9 mouse cellular contexts compared by ENCODE assay signal in the genomic region with DNA sequence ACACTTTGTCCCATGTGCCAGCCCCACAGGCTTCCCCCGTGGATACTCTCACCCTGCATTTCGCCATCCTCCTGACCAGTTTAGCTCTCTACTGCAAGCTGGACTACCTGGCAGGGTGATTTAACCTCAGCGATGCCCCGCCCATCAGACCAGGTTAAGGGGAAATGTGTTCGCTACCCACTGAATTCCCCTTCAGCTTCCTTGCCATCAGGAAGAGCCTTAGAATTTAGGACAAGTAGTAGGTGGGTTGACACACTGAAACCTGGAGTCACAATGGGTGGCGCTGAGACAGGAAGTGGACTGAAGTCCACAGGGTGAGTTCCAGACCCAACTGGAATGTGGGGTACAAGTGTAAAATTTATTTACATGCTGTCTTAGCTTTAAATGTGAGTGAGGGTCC. TPM values are rescaled to one million over a fixed set of nuclear protein-coding genes. Genes with fewer than 3 reads are reported as not detected.
DNase-seq lines count a peak whose midpoint lies in the region; ATAC-seq and TF ChIP-seq lines count a peak whose summit lies in the region.
"Had no signal": no experiment of that assay in that cellular context is flagged by ENCODE, and none has a peak within 500 bp of the region (broad histone marks: within the 10 kb centered on the region; RNA-seq: fewer than 3 reads in every experiment).

TSS of gene Alox8 (minus strand) at position 101 of the 400 bp plus-strand sequence.

- WGBS in heart, embryonic 11.5 days (ENCODE audit: insufficient replicate concordance) = 33% methylated on average over 6 of the region's 6 CpGs
- 31% methylated on average over 6 of the region's 6 CpGs for WGBS in thymus, adult 2 months
- 29% methylated on average over 6 of the region's 6 CpGs for WGBS in limb, embryonic 15.5 days

- peak within 1 kb of the TSS; percentile 60 for H3K4me2 ChIP-seq in heart, embryonic 11.5 days
- peak within 1 kb of the TSS; percentile 41 for H3K4me2 ChIP-seq in limb, embryonic 15.5 days

- ATAC-seq in heart, embryonic 11.5 days (replicated peaks; ENCODE audit: insufficient number of reproducible peaks, low FRiP score, low TSS enrichment) = no peak
- no peak for ATAC-seq in limb, embryonic 15.5 days (ENCODE audit: insufficient number of reproducible peaks, low FRiP score, low TSS enrichment, low read depth)

- peaks cover 24% of the 10 kb centered on the region for H3K27me3 ChIP-seq in heart, embryonic 11.5 days (ENCODE audit: control insufficient read depth, insufficient read depth, low read length)
- H3K27me3 ChIP-seq in thymus, adult 2 months (ENCODE audit: control insufficient read depth, insufficient read depth, low read length) = 0 out of 2 replicates have a peak, but pooled peaks cover 2% of the 10 kb centered on the region
- peaks cover 32% of the 10 kb centered on the region for H3K27me3 ChIP-seq in limb, embryonic 15.5 days

- H3K27ac ChIP-seq in heart, embryonic 11.5 days (ENCODE audit: low read depth, low read length) = no peak within 1 kb of the TSS
- H3K27ac ChIP-seq in thymus, adult 2 months (ENCODE audit: control insufficient read depth, insufficient read depth, low read length) = no peak within 1 kb of the TSS
- H3K27ac ChIP-seq in limb, embryonic 15.5 days = no peak within 1 kb of the TSS

- TF ChIP-seq CTCF in thymus, adult 2 months (IDR thresholded peaks at IDR 0.05; ENCODE audit: borderline replicate concordance, control insufficient read depth, extremely low read depth, insufficient read depth, low read length, poor library complexity) = no peak

- H3K4me1 ChIP-seq in heart, embryonic 11.5 days (ENCODE audit: control insufficient read depth, insufficient read depth, low read length) = peaks cover 7% of the 10 kb centered on the region
- H3K4me1 ChIP-seq in thymus, adult 2 months (replicated peaks; ENCODE audit: control insufficient read depth, insufficient read depth, low read length) = peaks cover 12% of the 10 kb centered on the region
- H3K4me1 ChIP-seq in limb, embryonic 15.5 days = peaks cover 11% of the 10 kb centered on the region; the same call in 1 of the 2 replicates

- no peak for DNase-seq in heart, postnatal 25 days (ENCODE audit: low spot score)
- DNase-seq in thymus, adult 2 months = no peak
- no peak for DNase-seq in thymus, postnatal 36 days
- no peak for DNase-seq in urinary bladder, postnatal 4 days (ENCODE audit: low spot score in 2 of 2)
- DNase-seq in frontal cortex, adult 2 months (ENCODE audit: extremely low spot score in 1 of 2, low spot score in 1 of 2) = no peak
- DNase-seq in layer of hippocampus, adult 9-11 months = no peak
- DNase-seq: kidney, adult 18-20 months had no signal

- no peaks in the 10 kb centered on the region for H3K9me3 ChIP-seq in heart, embryonic 11.5 days (replicated peaks; ENCODE audit: control insufficient read depth, low read length)
- no peaks in the 10 kb centered on the region for H3K9me3 ChIP-seq in limb, embryonic 15.5 days

- peak within 1 kb of the TSS; percentile 23; the same call in 1 of the 2 replicates for H3K4me3 ChIP-seq in heart, embryonic 11.5 days (ENCODE audit: low read depth, low read length)
- peak within 1 kb of the TSS; percentile 26 for H3K4me3 ChIP-seq in thymus, adult 2 months (ENCODE audit: control insufficient read depth, insufficient read depth, low read length)
- H3K4me3 ChIP-seq in limb, embryonic 15.5 days = peak within 1 kb of the TSS; percentile 25

- intact Hi-C loops in heart, postnatal 25 days (cut with DNase I) = loop anchor here (2.0 to 10.0 kb wide), 2 partner anchors 41 to 187 kb away; no protein-coding TSS in a partner anchor

- H3K9ac ChIP-seq in heart, embryonic 11.5 days (ENCODE audit: low read depth, low read length) = peak within 1 kb of the TSS; percentile 55
- no peak within 1 kb of the TSS for H3K9ac ChIP-seq in limb, embryonic 15.5 days

- no peak for TF ChIP-seq POLR2A in thymus, adult 2 months (IDR thresholded peaks at IDR 0.05; ENCODE audit: control insufficient read depth, extremely low read depth, insufficient read depth, low read length, poor library complexity)

- H3K36me3 ChIP-seq in heart, embryonic 11.5 days (ENCODE audit: control insufficient read depth, insufficient read depth, low read length) = no peaks in the 10 kb centered on the region
- no peaks in the 10 kb centered on the region for H3K36me3 ChIP-seq in thymus, adult 2 months (ENCODE audit: control insufficient read depth, insufficient read depth, low read length)
- H3K36me3 ChIP-seq in limb, embryonic 15.5 days = no peaks in the 10 kb centered on the region

RNA-seq across cellular contexts. Expression of gene Alox8, which starts in this region (rescaled TPM):
- 1.1 and 2.0 TPM in 2 replicates for polyA plus RNA-seq in heart, embryonic 11.5 days (2014; fragmentation: Nextera tagmentation; extraction: Ambion mirVana)
- total RNA-seq in heart, postnatal 25 days (2021) = 1 to 10 TPM; 1.6 to 1.8 TPM
- 0.43 and 0.57 TPM in 2 replicates for polyA plus RNA-seq in thymus, adult 2 months (2012; rRNA removed)
- polyA plus RNA-seq in limb, embryonic 15.5 days (2015; fragmentation: Nextera tagmentation; extraction: Ambion mirVana) = 0.12 and 0.20 TPM in 2 replicates
- 1.6 and 1.8 TPM in 2 replicates for polyA plus RNA-seq in frontal cortex, adult 2 months (2012; rRNA removed)
